Mouse (Mus musculus): ENCODE results near the gene 1810009J06Rik.
"Not testable (repeated sequence)": the region's sequence is repeated elsewhere in the genome, so short reads cannot be mapped to it uniquely, and the experiment has no call there.

Gene 1810009J06Rik

GRCm38 (mm10) chr6:40964454-40964853, at the start of gene 1810009J06Rik:
TSS of gene 1810009J06Rik (plus strand) at chr6:40964754.
- not testable (repeated sequence) for DNase-seq (ENCODE audit: low spot score)

- DNase-seq (ENCODE audit: low spot score), result no peak
These were observed 44.6 kb upstream of the 1810009J06Rik start for GRCm38 (mm10) chr6:40919954-40920353.

GRCm38 (mm10) chr6:40940457-40940856, 24.1 kb upstream of the 1810009J06Rik start, which contains the start of gene 1700074P13Rik:
TSS of gene 1700074P13Rik (minus strand) at chr6:40940557.
- DNase-seq (ENCODE audit: low spot score), result no peak

GRCm38 (mm10) chr6:40951770-40952169, 12.8 kb upstream of the 1810009J06Rik start, which contains the start of gene Gm4744:
TSS of gene Gm4744 (minus strand) at chr6:40951870.
- no peak for DNase-seq (ENCODE audit: low spot score)

GRCm38 (mm10) chr6:40953716-40954115, 10.8 kb upstream of the 1810009J06Rik start:
- DNase-seq (ENCODE audit: low spot score), result no peak

- not testable (repeated sequence) for DNase-seq (ENCODE audit: low spot score)
These were observed 34.8 kb downstream of the 1810009J06Rik start, which contains the start of gene Gm2663 for GRCm38 (mm10) chr6:40999379-40999778. TSS of gene Gm2663 (minus strand) at chr6:40999479.

- DNase-seq (ENCODE audit: low spot score), result no peak
These were observed 50.5 kb downstream of the 1810009J06Rik start for GRCm38 (mm10) chr6:41015065-41015464.
